Mouse (Mus musculus) heart, postnatal 0 days (tissue): ENCODE data around the gene Hvcn1.

ENCODE experiments used
- CTCF ChIP-seq: IDR thresholded peaks from 2 replicates; pipeline ENCODE4 v1.5.1; 2016; ENCODE audit warnings: antibody characterized with exemption, control low read depth, low read depth
- EP300 ChIP-seq: IDR thresholded peaks from 2 replicates; pipeline ENCODE4 v1.6.1; 2016; ENCODE audit warnings: antibody characterized with exemption, low read depth

DNA sequence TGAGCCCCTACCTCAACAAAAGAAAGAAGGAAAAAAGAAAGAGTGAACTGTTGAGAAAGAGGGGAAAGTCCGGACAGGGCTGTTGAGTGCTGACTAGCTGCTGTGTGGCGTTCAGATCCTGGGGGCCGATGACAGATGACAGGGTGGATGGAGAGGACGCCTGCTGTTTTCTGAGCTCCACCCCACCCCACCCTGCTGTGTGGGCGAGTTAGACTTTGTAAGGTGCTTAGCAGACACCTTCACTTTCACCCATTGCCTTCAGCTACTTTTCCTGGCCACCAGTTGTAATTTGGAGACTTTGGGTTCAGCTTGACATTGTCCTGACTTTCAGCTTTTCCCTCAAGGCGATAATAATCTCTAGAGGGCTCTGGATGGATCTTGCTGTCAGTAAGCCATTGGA is 84.5 kb downstream of the Hvcn1 start:
- TF ChIP-seq CTCF = no peak
- TF ChIP-seq EP300 = no peak
